Mouse (Mus musculus) liver, postnatal 0 days (tissue): ENCODE measurements around the gene Vps11. TPM values are rescaled to one million over a fixed set of nuclear protein-coding genes. Genes with fewer than 3 reads are reported as not detected.
A peak's percentile ranks its signal among the peaks of the same experiment; 100 is the strongest.
"Not testable (repeated sequence)": the region's sequence is repeated elsewhere in the genome, so short reads cannot be mapped to it uniquely, and the experiment has no call there.

ENCODE experiments used
- ATAC-seq: fragments of 200-750 bp; cut with Nextera tagmentation; 2 replicates; pipeline ENCODE4 v1.8.0; 2017; ENCODE audit warnings: mild to moderate bottlenecking, moderate library complexity
- DNase-seq: peaks from one replicate; pipeline ENCODE4 v3.0.0-alpha.2; 2016
- H3K27ac ChIP-seq: fragments of 300-500 bp; sonication (generic); 2 replicates; pipeline ENCODE4 v1.5.1; 2014; ENCODE audit warnings: antibody characterized with exemption, moderate library complexity, mild to moderate bottlenecking, low read depth
- H3K27me3 ChIP-seq: fragments of 300-500 bp; sonication (generic); 2 replicates; pipeline ENCODE4 v1.6.1; 2014; ENCODE audit warnings: low read length, control low read depth, mixed read lengths; ENCODE audit not compliant: insufficient read depth
- H3K36me3 ChIP-seq: fragments of 300-500 bp; sonication (generic); replicated peaks from 2 replicates; pipeline ENCODE4 v1.6.1; 2014; ENCODE audit warnings: mild to moderate bottlenecking, control low read depth, low read length, moderate library complexity, mixed read lengths; ENCODE audit not compliant: insufficient read depth
- H3K4me1 ChIP-seq: fragments of 300-500 bp; sonication (generic); 2 replicates; pipeline ENCODE4 v1.6.1; 2014; ENCODE audit warnings: antibody characterized with exemption, mild to moderate bottlenecking, control low read depth; ENCODE audit not compliant: insufficient read depth
- H3K4me2 ChIP-seq: fragments of 300-500 bp; sonication (generic); 2 replicates; pipeline ENCODE4 v1.6.1; 2014; ENCODE audit warnings: low read depth, mild to moderate bottlenecking, low read length, moderate library complexity, mixed read lengths
- H3K4me3 ChIP-seq: fragments of 300-500 bp; sonication (generic); 2 replicates; pipeline ENCODE4 v1.5.1; 2014; ENCODE audit warnings: low read depth, low read length
- H3K9ac ChIP-seq: fragments of 300-500 bp; sonication (generic); replicated peaks from 2 replicates; pipeline ENCODE4 v1.6.1; 2014; ENCODE audit warnings: mild to moderate bottlenecking, moderate library complexity
- H3K9me3 ChIP-seq: fragments of 300-500 bp; sonication (generic); 2 replicates; pipeline ENCODE4 v1.6.1; 2016; ENCODE audit warnings: mild to moderate bottlenecking, control low read depth, low read length, mixed read lengths
- CTCF ChIP-seq: sonication (generic); IDR thresholded peaks from 2 replicates; pipeline ENCODE4 v1.5.1; 2016; ENCODE audit warnings: antibody characterized with exemption, low read depth
- EP300 ChIP-seq: IDR thresholded peaks from 2 replicates; pipeline ENCODE4 v1.6.1; 2016; ENCODE audit warnings: antibody characterized with exemption, low read depth, mild to moderate bottlenecking
- WGBS: fragments of 180-500 bp; shearing (Covaris S2); extraction: QIAGEN DNeasy Blood & Tissue Kit; methylation state at CpG from one replicate; pipeline ENCODE4 v1.1.7; 2014; ENCODE audit not compliant: insufficient replicate concordance; 5-methylcytosine and 5-hydroxymethylcytosine counted together
- polyA plus RNA-seq: library from polyadenylated mRNA; unstranded; fragments of >200 nt; fragmentation: Nextera tagmentation; extraction: Ambion mirVana; gene quantifications from 2 replicates; pipeline ENCODE4 v1.2.1, GENCODE M21; 2015

The Vps11 gene
- polyA plus RNA-seq, 1 experiment from 2014 or later, result 13.3 TPM

DNA sequence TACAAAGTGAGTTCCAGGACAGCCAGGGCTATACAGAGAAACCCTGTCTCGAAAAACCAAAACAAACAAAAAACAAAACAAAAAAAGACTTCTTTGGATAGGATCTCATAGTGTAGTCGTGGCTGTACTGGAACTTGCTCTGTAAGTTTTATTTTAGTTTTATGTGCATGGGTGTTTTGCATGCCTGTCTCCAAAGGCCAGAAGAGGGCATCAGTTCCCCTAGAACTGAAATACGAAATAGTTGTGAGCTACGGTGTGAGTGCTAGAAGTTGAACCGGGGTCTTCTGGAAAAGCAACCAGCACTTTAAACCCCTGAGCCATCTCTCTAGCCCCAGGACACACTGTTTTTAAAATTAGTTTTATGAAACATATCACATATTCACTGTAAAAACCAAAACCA, 22.9 kb downstream of the Vps11 start:
- no peak for ATAC-seq
- Histone ChIP-seq H3K9me3 (no peaks in the 10 kb centered on the region), H3K27ac (peak overlapping the region; percentile 19), H3K4me2 (peak overlapping the region; percentile 79), H3K4me1 (peaks cover 20% of the 10 kb centered on the region), H3K27me3 (no peaks in the 10 kb centered on the region), H3K9ac (peak overlapping the region; percentile 93), H3K4me3 (peak overlapping the region; percentile 79), H3K36me3 (peaks cover 58% of the 10 kb centered on the region)
- 75% methylated on average over 5 of the region's 5 CpGs for WGBS
- TF ChIP-seq CTCF (peak; percentile 56), EP300 (no peak)
- DNase-seq, result no peak

DNA sequence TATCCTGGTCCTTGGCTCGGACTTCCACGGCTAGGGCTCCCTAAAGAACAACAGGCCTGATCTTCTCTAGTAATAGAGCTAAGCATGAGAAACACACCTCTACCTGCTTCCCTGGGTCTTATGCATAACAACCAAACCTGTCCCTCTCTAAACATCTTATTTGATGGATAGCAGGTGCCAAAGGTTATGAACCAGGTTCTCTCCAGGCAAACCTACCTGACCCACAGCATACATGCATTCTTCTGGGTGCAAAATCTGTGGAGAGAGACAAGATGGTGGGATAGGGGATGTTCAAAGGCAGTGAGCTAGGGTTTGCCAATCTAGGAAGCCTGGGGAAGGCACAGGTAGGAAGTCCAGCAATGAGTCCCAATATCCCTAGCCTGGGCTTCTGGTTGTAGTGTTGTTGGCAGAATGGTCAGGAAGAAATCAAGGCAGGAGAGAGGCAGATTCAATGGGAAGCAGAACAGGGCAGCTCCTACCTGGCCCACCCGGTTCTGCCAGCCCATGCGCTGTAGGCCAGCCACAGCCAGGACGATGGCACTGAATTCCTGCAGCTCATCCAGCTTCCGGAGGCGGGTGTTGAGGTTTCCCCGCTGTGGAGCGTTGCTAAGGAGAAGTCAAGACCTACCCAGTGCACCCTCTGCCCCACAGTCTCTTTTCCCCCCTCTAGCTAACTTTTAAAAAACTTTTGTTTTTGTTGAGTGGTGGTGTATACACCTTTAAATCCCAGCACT, 23.9 kb downstream of the Vps11 start:
- ATAC-seq, result no peak
- DNase-seq, result no peak
- Histone ChIP-seq H3K4me1 (peaks cover 20% of the 10 kb centered on the region), H3K4me2 (peak overlapping the region; percentile 79), H3K27ac (peak overlapping the region; percentile 49; the same call in 1 of the 2 replicates), H3K27me3 (no peaks in the 10 kb centered on the region), H3K4me3 (peak overlapping the region; percentile 79), H3K9me3 (no peaks in the 10 kb centered on the region), H3K36me3 (peaks cover 67% of the 10 kb centered on the region), H3K9ac (peak overlapping the region; percentile 93)
- WGBS, result 68% methylated on average over 9 of the region's 9 CpGs
- TF ChIP-seq CTCF (no peak), EP300 (no peak)

DNA sequence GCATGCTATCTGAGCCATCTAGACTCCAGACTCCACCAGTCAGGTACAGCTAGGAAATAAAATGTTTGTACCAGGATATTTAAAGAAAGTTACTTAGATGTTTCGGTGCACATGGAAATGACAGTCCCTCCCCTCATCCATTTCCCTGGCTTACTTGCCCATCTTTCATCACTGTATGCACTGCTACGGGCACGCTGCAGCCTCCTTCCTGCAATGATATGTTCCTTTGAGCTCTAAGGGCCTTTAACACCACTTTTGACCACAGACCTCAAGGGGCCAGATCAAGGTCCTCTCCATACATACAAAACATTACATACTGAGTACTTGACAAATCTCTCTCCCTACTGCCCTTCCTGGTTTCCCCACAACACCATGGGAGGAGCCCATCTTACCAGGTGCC, 24.5 kb downstream of the Vps11 start:
- no peak for ATAC-seq
- DNase-seq, result no peak
- Histone ChIP-seq H3K4me3 (peak overlapping the region; percentile 79), H3K27me3 (no peaks in the 10 kb centered on the region), H3K27ac (peak overlapping the region; percentile 49; the same call in 1 of the 2 replicates), H3K4me2 (peak overlapping the region; percentile 79), H3K9me3 (no peaks in the 10 kb centered on the region), H3K4me1 (peaks cover 20% of the 10 kb centered on the region), H3K36me3 (peaks cover 72% of the 10 kb centered on the region), H3K9ac (peak overlapping the region; percentile 93)
- TF ChIP-seq CTCF (no peak), EP300 (no peak)
- WGBS, result 37% methylated on average over 3 of the region's 3 CpGs

DNA sequence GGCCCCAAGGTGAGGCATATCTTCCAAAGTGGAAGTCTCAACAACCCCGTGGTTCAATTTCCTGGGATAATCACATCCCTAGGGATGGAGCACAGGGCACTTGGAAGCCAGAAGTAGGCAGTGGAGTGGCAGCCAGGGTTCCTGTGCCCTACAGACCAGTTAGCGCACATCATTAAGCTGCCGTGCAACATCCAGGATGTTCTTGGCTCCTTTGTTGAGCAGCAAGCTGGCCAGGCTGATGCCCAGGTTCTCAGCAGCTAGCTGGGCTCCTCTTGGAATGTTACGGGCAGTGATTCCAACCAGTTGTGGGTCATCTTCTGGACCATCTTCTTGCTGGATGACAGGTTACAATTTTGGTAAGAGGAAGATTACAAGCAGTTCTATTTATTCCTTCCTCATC, 25.0 kb downstream of the Vps11 start:
- Histone ChIP-seq H3K36me3 (peaks cover 73% of the 10 kb centered on the region), H3K4me3 (peak overlapping the region; percentile 79), H3K27ac (peak overlapping the region; percentile 49; the same call in 1 of the 2 replicates), H3K4me1 (peaks cover 20% of the 10 kb centered on the region), H3K9ac (peak overlapping the region; percentile 93), H3K4me2 (peak overlapping the region; percentile 79)
- DNase-seq, H3K27me3 ChIP-seq, H3K9me3 ChIP-seq: not testable (repeated sequence)
- WGBS, result 42% methylated on average over 4 of the region's 4 CpGs
- ATAC-seq, result 0 out of 2 replicates have a peak, but pooled peaks have one; percentile 0

DNA sequence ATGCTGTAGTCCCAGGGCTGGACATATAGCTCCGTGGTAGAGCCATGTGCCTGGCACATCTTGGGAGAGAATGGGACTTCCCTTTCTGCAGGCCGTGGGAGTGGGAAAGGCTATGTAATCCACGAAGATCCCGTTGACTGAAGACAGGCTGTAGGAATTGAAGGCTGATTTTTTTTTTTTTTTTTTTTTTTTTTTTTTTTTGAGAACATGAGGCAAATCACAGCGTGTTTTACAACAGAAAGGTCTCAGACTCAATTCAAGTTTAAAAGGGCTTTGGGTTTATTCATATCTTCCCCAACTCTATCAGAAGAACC, 25.4 kb downstream of the Vps11 start:
- ATAC-seq, result no peak
- no peaks in the 10 kb centered on the region for H3K9me3 ChIP-seq
- H3K4me3 ChIP-seq, result peak overlapping the region; percentile 79
- H3K36me3 ChIP-seq, result peaks cover 72% of the 10 kb centered on the region
- TF ChIP-seq CTCF, result no peak
- TF ChIP-seq EP300, result no peak
- peak overlapping the region; percentile 95 for H3K27ac ChIP-seq
- no peaks in the 10 kb centered on the region for H3K27me3 ChIP-seq
- peak overlapping the region; percentile 93 for H3K9ac ChIP-seq
- peak overlapping the region; percentile 79 for H3K4me2 ChIP-seq
- 2% methylated on average over 5 of the region's 5 CpGs for WGBS
- DNase-seq, result no peak
- peaks cover 20% of the 10 kb centered on the region for H3K4me1 ChIP-seq

DNA sequence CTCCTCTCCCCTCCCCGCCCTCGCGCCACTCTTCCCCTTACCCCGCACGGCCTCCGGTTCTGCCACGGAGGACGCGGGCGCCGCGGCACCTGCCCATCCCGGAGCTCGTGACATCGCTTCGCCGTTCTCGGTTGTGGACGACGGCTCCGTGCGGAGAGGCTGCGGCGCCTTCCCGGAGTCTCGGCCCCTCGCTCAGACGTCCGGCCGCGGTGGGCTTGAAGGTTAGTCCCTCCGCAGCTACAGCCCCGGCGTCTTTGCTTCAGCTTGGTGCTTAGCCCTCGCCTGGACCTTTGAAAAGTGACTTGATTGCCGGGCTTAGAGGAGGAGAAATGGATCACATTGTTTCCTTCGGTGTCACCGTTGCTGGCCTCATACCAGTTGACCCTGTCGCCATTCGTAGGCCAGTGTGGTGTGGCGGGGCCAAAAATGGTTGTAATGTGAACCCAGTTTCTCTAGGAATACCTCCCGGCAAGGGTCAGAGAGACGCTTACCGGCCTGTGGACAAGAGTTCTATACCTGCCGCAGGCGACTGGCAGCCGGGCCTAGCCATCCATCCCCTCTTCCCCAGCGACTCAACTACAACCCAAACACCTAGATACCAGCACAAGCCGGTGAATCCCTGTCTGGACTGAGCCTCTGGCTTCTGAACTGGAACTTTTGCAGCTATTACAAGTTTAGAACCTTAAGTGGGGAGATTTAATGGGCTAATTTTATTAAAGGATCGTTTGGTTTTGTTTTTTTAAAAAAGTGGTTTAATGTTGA, 26.0 kb downstream of the Vps11 start:
- Histone ChIP-seq H3K36me3 (peaks cover 70% of the 10 kb centered on the region), H3K27me3 (no peaks in the 10 kb centered on the region), H3K9me3 (no peaks in the 10 kb centered on the region), H3K4me2 (peak overlapping the region; percentile 79), H3K9ac (peak overlapping the region; percentile 93), H3K27ac (peak overlapping the region; percentile 95), H3K4me1 (peaks cover 20% of the 10 kb centered on the region), H3K4me3 (peak overlapping the region; percentile 79)
- DNase-seq, result peak; percentile 78
- peak; percentile 2 for ATAC-seq
- no peak for TF ChIP-seq CTCF
- 0 out of 2 replicates have a peak, but pooled peaks have one; percentile 6 for TF ChIP-seq EP300
- WGBS, result under 1% methylated on average over 48 of the region's 50 CpGs
